Mouse (Mus musculus) olfactory bulb, adult 2 months (tissue): ENCODE results near the gene Gm10840.

Experiments
- CTCF ChIP-seq: fragments of 200-500 bp; IDR thresholded peaks from 2 replicates; pipeline ENCODE4 v1.5.1; 2012; ENCODE audit warnings: low read depth, mild to moderate bottlenecking, low read length, moderate library complexity; ENCODE audit not compliant: insufficient read depth
- POLR2A ChIP-seq: fragments of 200-500 bp; IDR thresholded peaks from 2 replicates; pipeline ENCODE4 v1.6.1; 2012; ENCODE audit warnings: mild to moderate bottlenecking, low read depth, low read length, moderate library complexity; ENCODE audit not compliant: insufficient read depth

- no peak for TF ChIP-seq CTCF
- TF ChIP-seq POLR2A: no peak
Observed at GRCm38 (mm10) chr11:106176372-106176771, 15.7 kb downstream of the Gm10840 start.
